ENCODE assay signal across 20 mouse cellular contexts in genomic region chr19:24080417-24081080, GRCm38 (mm10). TPM values are rescaled to one million over a fixed set of nuclear protein-coding genes. Genes with fewer than 3 reads are reported as not detected.
A peak's percentile ranks its signal among the peaks of the same experiment; 100 is the strongest.
DNase-seq lines count a peak whose midpoint lies in the region; ATAC-seq lines count a peak whose summit lies in the region.
"Had no signal": no experiment of that assay in that cellular context is flagged by ENCODE, and none has a peak within 500 bp of the region (broad histone marks: within the 10 kb centered on the region; RNA-seq: fewer than 3 reads in every experiment).

No protein-coding gene starts in this region.

- 53% methylated on average over 8 of the region's 8 CpGs for WGBS in midbrain, embryonic 11.5 days
- WGBS in midbrain, embryonic 10.5 days: 48% methylated on average over 8 of the region's 8 CpGs
- 40% methylated on average over 8 of the region's 8 CpGs for WGBS in hindbrain, embryonic 12.5 days

- no peak overlapping the region for H3K9ac ChIP-seq in midbrain, embryonic 11.5 days (ENCODE audit: low read length)
- H3K9ac ChIP-seq in hindbrain, embryonic 12.5 days: no peak overlapping the region
- H3K9ac ChIP-seq: embryonic facial prominence, embryonic 13.5 days; forebrain, embryonic 13.5 days; hindbrain, embryonic 15.5 days; liver, embryonic 15.5 days had no signal

- H3K4me2 ChIP-seq in midbrain, embryonic 11.5 days: no peak overlapping the region
- H3K4me2 ChIP-seq in hindbrain, embryonic 12.5 days (replicated peaks): no peak overlapping the region
- H3K4me2 ChIP-seq: embryonic facial prominence, embryonic 13.5 days; forebrain, embryonic 13.5 days; hindbrain, embryonic 15.5 days; liver, embryonic 15.5 days had no signal

- H3K4me3 ChIP-seq in midbrain, embryonic 11.5 days (ENCODE audit: low read depth, low read length): no peak overlapping the region
- no peak overlapping the region for H3K4me3 ChIP-seq in midbrain, embryonic 10.5 days
- H3K4me3 ChIP-seq in hindbrain, embryonic 12.5 days: no peak overlapping the region
- H3K4me3 ChIP-seq: embryonic facial prominence, embryonic 13.5 days; forebrain, embryonic 13.5 days; hindbrain, embryonic 15.5 days; liver, embryonic 15.5 days had no signal

- peak; percentile 87 for DNase-seq in heart, adult 11 months
- DNase-seq in heart, adult 8-10 months (ENCODE audit: low spot score): no peak
- DNase-seq in midbrain, embryonic 11.5 days (ENCODE audit: low spot score, missing footprints): peak; percentile 62
- DNase-seq in midbrain, embryonic 10.5 days (ENCODE audit: low spot score): no peak
- peak; percentile 9 to 21 for DNase-seq in heart, adult 9 months (ENCODE audit: low spot score in 2 of 2)
- DNase-seq in heart, postnatal 4 days: peak; percentile 29
- DNase-seq: adrenal gland, postnatal 25 days; cerebellum, postnatal 14 days; gastrocnemius, postnatal 10 days; kidney, postnatal 14 days; layer of hippocampus, postnatal 36 days; lung, postnatal 36 days; spleen, adult 18-20 months; thymus, postnatal 4 days had no signal

- H3K4me1 ChIP-seq in midbrain, embryonic 11.5 days (ENCODE audit: control insufficient read depth, insufficient read depth, low read length): no peaks in the 10 kb centered on the region
- peaks cover 4% of the 10 kb centered on the region for H3K4me1 ChIP-seq in midbrain, embryonic 10.5 days
- H3K4me1 ChIP-seq in hindbrain, embryonic 12.5 days: peaks cover 2% of the 10 kb centered on the region; the same call in 1 of the 2 replicates
- H3K4me1 ChIP-seq: embryonic facial prominence, embryonic 13.5 days; forebrain, embryonic 13.5 days; hindbrain, embryonic 15.5 days; liver, embryonic 15.5 days had no signal

- no peaks in the 10 kb centered on the region for H3K36me3 ChIP-seq in midbrain, embryonic 11.5 days (ENCODE audit: control insufficient read depth, insufficient read depth, low read length)
- no peaks in the 10 kb centered on the region for H3K36me3 ChIP-seq in midbrain, embryonic 10.5 days
- H3K36me3 ChIP-seq in hindbrain, embryonic 12.5 days: no peaks in the 10 kb centered on the region
- H3K36me3 ChIP-seq: embryonic facial prominence, embryonic 13.5 days; G1E; hindbrain, embryonic 15.5 days; liver, embryonic 15.5 days had no signal

- H3K9me3 ChIP-seq in midbrain, embryonic 11.5 days (ENCODE audit: control insufficient read depth, low read length): no peaks in the 10 kb centered on the region
- H3K9me3 ChIP-seq in midbrain, embryonic 10.5 days (replicated peaks): no peaks in the 10 kb centered on the region
- no peaks in the 10 kb centered on the region for H3K9me3 ChIP-seq in hindbrain, embryonic 12.5 days (replicated peaks)
- H3K9me3 ChIP-seq: embryonic facial prominence, embryonic 13.5 days; forebrain, embryonic 13.5 days; G1E; hindbrain, embryonic 15.5 days; liver, embryonic 15.5 days had no signal

- no peaks in the 10 kb centered on the region for H3K27me3 ChIP-seq in midbrain, embryonic 11.5 days (ENCODE audit: control insufficient read depth, insufficient read depth, low read length)
- H3K27me3 ChIP-seq in midbrain, embryonic 10.5 days (ENCODE audit: low read depth, poor library complexity, severe bottlenecking): no peaks in the 10 kb centered on the region
- no peaks in the 10 kb centered on the region for H3K27me3 ChIP-seq in hindbrain, embryonic 12.5 days
- H3K27me3 ChIP-seq: embryonic facial prominence, embryonic 13.5 days; forebrain, embryonic 13.5 days; hindbrain, embryonic 15.5 days; liver, embryonic 15.5 days had no signal

- ATAC-seq in midbrain, embryonic 11.5 days (ENCODE audit: low FRiP score): no peak
- ATAC-seq in hindbrain, embryonic 12.5 days (ENCODE audit: low FRiP score): no peak
- ATAC-seq: forebrain, embryonic 13.5 days had no signal

- no peak overlapping the region for H3K27ac ChIP-seq in midbrain, embryonic 11.5 days (ENCODE audit: low read depth, low read length)
- H3K27ac ChIP-seq in midbrain, embryonic 10.5 days (replicated peaks): no peak overlapping the region
- no peak overlapping the region for H3K27ac ChIP-seq in hindbrain, embryonic 12.5 days
- H3K27ac ChIP-seq: embryonic facial prominence, embryonic 13.5 days; forebrain, embryonic 13.5 days; hindbrain, embryonic 15.5 days; liver, embryonic 15.5 days had no signal

RNA-seq across cellular contexts. Expression of gene Fam189a2, which starts 49.7 kb away (rescaled TPM):
- 10 to 100 TPM; 44.4 to 62.9 (median 52.5) TPM for total RNA-seq in heart, adult 8-10 months (2022)
- 2.6 and 2.8 TPM in 2 replicates for polyA plus RNA-seq in midbrain, embryonic 11.5 days (2014; fragmentation: Nextera tagmentation; extraction: Ambion mirVana)
- polyA plus RNA-seq in midbrain, embryonic 10.5 days (2016; fragmentation: Nextera tagmentation; extraction: Ambion mirVana): 0.95 and 1.1 TPM in 2 replicates
- 10 to 100 TPM; 85.3 to 88.9 TPM for total RNA-seq in heart, postnatal 4 days (2021)
- 0.57 and 0.88 TPM in 2 replicates for polyA plus RNA-seq in hindbrain, embryonic 12.5 days (2016; fragmentation: Nextera tagmentation; extraction: Ambion mirVana)
- polyA plus RNA-seq: G1E had no signal

Comparison
In these comparisons a context has a peak if more than half of its experiments do, and no peak if none do; other contexts are left out.
1. DNase-seq: peak in heart, adult 11 months (single experiment), midbrain, embryonic 11.5 days (single experiment), heart, adult 9 months (2 of 2) and heart, postnatal 4 days (single experiment); none in heart, adult 8-10 months (single experiment) and midbrain, embryonic 10.5 days (single experiment).